Mouse (Mus musculus): ENCODE measurements around the gene Eps8. TPM values are rescaled to one million over a fixed set of nuclear protein-coding genes. Genes with fewer than 3 reads are reported as not detected.

Eps8 gene
- polyA plus RNA-seq, 1 experiment from 2014 or later, result 1.7 TPM

- ATAC-seq (ENCODE audit: low read depth) (no peak), DNase-seq (no peak)
- no peaks in the 10 kb centered on the region for H3K36me3 ChIP-seq
- no peaks in the 10 kb centered on the region for H3K27me3 ChIP-seq
- 42% methylated on average over 3 of the region's 3 CpGs for WGBS (ENCODE audit: insufficient replicate concordance)
- no peak overlapping the region for H3K27ac ChIP-seq
- no peak overlapping the region for H3K4me3 ChIP-seq (replicated peaks)
- no peak overlapping the region for H3K4me2 ChIP-seq
- no peaks in the 10 kb centered on the region for H3K4me1 ChIP-seq (replicated peaks)
- H3K9ac ChIP-seq, result no peak overlapping the region
- no peaks in the 10 kb centered on the region for H3K9me3 ChIP-seq (replicated peaks)
Observed at GRCm38 (mm10) chr6:137664936-137665335, 10.3 kb upstream of the Eps8 start.

GRCm38 (mm10) chr6:137661583-137662365, 7.1 kb upstream of the Eps8 start:
- Histone ChIP-seq H3K4me1 (replicated peaks) (no peaks in the 10 kb centered on the region), H3K4me3 (replicated peaks) (no peak overlapping the region), H3K27me3 (no peaks in the 10 kb centered on the region), H3K9me3 (replicated peaks) (no peaks in the 10 kb centered on the region), H3K9ac (no peak overlapping the region), H3K36me3 (no peaks in the 10 kb centered on the region), H3K27ac (no peak overlapping the region), H3K4me2 (no peak overlapping the region)
- no peak for DNase-seq
- 81% methylated on average over 23 of the region's 23 CpGs for WGBS (ENCODE audit: insufficient replicate concordance)
- ATAC-seq (ENCODE audit: low read depth), result no peak

- H3K9ac ChIP-seq, result no peak overlapping the region
- H3K27me3 ChIP-seq, result no peaks in the 10 kb centered on the region
- no peak overlapping the region for H3K27ac ChIP-seq
- H3K4me1 ChIP-seq (replicated peaks), result no peaks in the 10 kb centered on the region
- no peak overlapping the region for H3K4me3 ChIP-seq (replicated peaks)
- H3K9me3 ChIP-seq (replicated peaks), result no peaks in the 10 kb centered on the region
- no peak for DNase-seq
- H3K36me3 ChIP-seq, result no peaks in the 10 kb centered on the region
- no peak overlapping the region for H3K4me2 ChIP-seq
- 58% methylated on average over 12 of the region's 12 CpGs for WGBS (ENCODE audit: insufficient replicate concordance)
- ATAC-seq (ENCODE audit: low read depth), result no peak
Observed at GRCm38 (mm10) chr6:137658426-137659088, 3.9 kb upstream of the Eps8 start.

GRCm38 (mm10) chr6:137657203-137657602, 2.5 kb upstream of the Eps8 start:
- H3K27me3 ChIP-seq, result no peaks in the 10 kb centered on the region

GRCm38 (mm10) chr6:137649528-137649927, 5.1 kb downstream of the Eps8 start:
- peaks cover 14% of the 10 kb centered on the region; the same call in 1 of the 2 replicates for H3K4me1 ChIP-seq (replicated peaks)
- H3K9me3 ChIP-seq (replicated peaks), result no peaks in the 10 kb centered on the region
- peak overlapping the region; percentile 76 for H3K4me2 ChIP-seq
- no peak overlapping the region for H3K27ac ChIP-seq
- ATAC-seq (ENCODE audit: low read depth) (no peak), DNase-seq (no peak)
- H3K4me3 ChIP-seq (replicated peaks), result peak overlapping the region; percentile 63
- no peaks in the 10 kb centered on the region for H3K36me3 ChIP-seq
- H3K27me3 ChIP-seq, result peaks cover 43% of the 10 kb centered on the region
- WGBS (ENCODE audit: insufficient replicate concordance), result 35% methylated on average over 6 of the region's 7 CpGs
- H3K9ac ChIP-seq, result no peak overlapping the region

More at GRCm38 (mm10) chr6:137657203-137657602, 2.5 kb upstream of the Eps8 start:
- H3K9me3 ChIP-seq (replicated peaks), result no peaks in the 10 kb centered on the region
- WGBS (ENCODE audit: insufficient replicate concordance), result 74% methylated on average over 6 of the region's 6 CpGs
- no peaks in the 10 kb centered on the region for H3K36me3 ChIP-seq
- H3K4me1 ChIP-seq (replicated peaks), result no peaks in the 10 kb centered on the region
- H3K9ac ChIP-seq, result no peak overlapping the region
- no peak overlapping the region for H3K27ac ChIP-seq
- H3K4me3 ChIP-seq (replicated peaks), result no peak overlapping the region
- no peak for DNase-seq
- no peak overlapping the region for H3K4me2 ChIP-seq
- no peak for ATAC-seq (ENCODE audit: low read depth)

GRCm38 (mm10) chr6:137649068-137649480, 5.6 kb downstream of the Eps8 start:
- peak overlapping the region; percentile 76 for H3K4me2 ChIP-seq
- H3K4me3 ChIP-seq (replicated peaks), result peak overlapping the region; percentile 63
- no peak overlapping the region for H3K27ac ChIP-seq
- no peaks in the 10 kb centered on the region for H3K9me3 ChIP-seq (replicated peaks)
- peaks cover 43% of the 10 kb centered on the region for H3K27me3 ChIP-seq
- DNase-seq, result peak; percentile 18
- no peaks in the 10 kb centered on the region for H3K36me3 ChIP-seq
- peak overlapping the region; percentile 52 for H3K9ac ChIP-seq
- under 1% methylated on average over 51 of the region's 51 CpGs for WGBS (ENCODE audit: insufficient replicate concordance)
- ATAC-seq (ENCODE audit: low read depth), result peak; percentile 65
- peaks cover 14% of the 10 kb centered on the region; the same call in 1 of the 2 replicates for H3K4me1 ChIP-seq (replicated peaks)

- Histone ChIP-seq H3K27ac (no peak overlapping the region), H3K9me3 (replicated peaks) (no peaks in the 10 kb centered on the region), H3K4me2 (peak overlapping the region; percentile 76), H3K4me1 (replicated peaks) (peaks cover 14% of the 10 kb centered on the region; the same call in 1 of the 2 replicates), H3K36me3 (no peaks in the 10 kb centered on the region), H3K27me3 (peaks cover 43% of the 10 kb centered on the region), H3K9ac (peak overlapping the region; percentile 52), H3K4me3 (replicated peaks) (peak overlapping the region; percentile 63)
- DNase-seq (no peak), ATAC-seq (ENCODE audit: low read depth) (peak; percentile 41; the same call in 1 of the 2 replicates)
- WGBS (ENCODE audit: insufficient replicate concordance), result 2% methylated on average over 59 of the region's 59 CpGs
Observed at GRCm38 (mm10) chr6:137648110-137649067, 6.3 kb downstream of the Eps8 start.

GRCm38 (mm10) chr6:137647646-137648045, 7.0 kb downstream of the Eps8 start:
- Histone ChIP-seq H3K27me3 (peaks cover 43% of the 10 kb centered on the region), H3K4me2 (peak overlapping the region; percentile 76; the same call in 1 of the 2 replicates), H3K4me1 (replicated peaks) (peaks cover 14% of the 10 kb centered on the region; the same call in 1 of the 2 replicates), H3K4me3 (replicated peaks) (peak overlapping the region; percentile 63; the same call in 1 of the 2 replicates), H3K9me3 (replicated peaks) (no peaks in the 10 kb centered on the region), H3K36me3 (no peaks in the 10 kb centered on the region), H3K27ac (no peak overlapping the region), H3K9ac (no peak overlapping the region)
- ATAC-seq (ENCODE audit: low read depth) (no peak), DNase-seq (no peak)
- WGBS (ENCODE audit: insufficient replicate concordance), result 26% methylated on average over 10 of the region's 10 CpGs

- Histone ChIP-seq H3K4me3 (replicated peaks) (no peak overlapping the region), H3K4me2 (no peak overlapping the region), H3K27ac (no peak overlapping the region), H3K27me3 (peaks cover 43% of the 10 kb centered on the region), H3K36me3 (no peaks in the 10 kb centered on the region), H3K4me1 (replicated peaks) (peaks cover 14% of the 10 kb centered on the region; the same call in 1 of the 2 replicates), H3K9me3 (replicated peaks) (no peaks in the 10 kb centered on the region), H3K9ac (no peak overlapping the region)
- ATAC-seq (ENCODE audit: low read depth), result no peak
- no peak for DNase-seq
- WGBS (ENCODE audit: insufficient replicate concordance), result 62% methylated on average over 2 of the region's 2 CpGs
Observed at GRCm38 (mm10) chr6:137646726-137647125, 8.0 kb downstream of the Eps8 start.

GRCm38 (mm10) chr6:137644893-137645292, 9.8 kb downstream of the Eps8 start:
- H3K36me3 ChIP-seq, result no peaks in the 10 kb centered on the region
- WGBS (ENCODE audit: insufficient replicate concordance), result 59% methylated on average over 5 of the region's 5 CpGs
- peaks cover 14% of the 10 kb centered on the region; the same call in 1 of the 2 replicates for H3K4me1 ChIP-seq (replicated peaks)
- DNase-seq, result no peak
- no peak overlapping the region for H3K9ac ChIP-seq
- H3K9me3 ChIP-seq (replicated peaks), result no peaks in the 10 kb centered on the region
- H3K4me2 ChIP-seq, result no peak overlapping the region
- peaks cover 40% of the 10 kb centered on the region for H3K27me3 ChIP-seq
- H3K4me3 ChIP-seq (replicated peaks), result no peak overlapping the region
- H3K27ac ChIP-seq, result no peak overlapping the region
- no peak for ATAC-seq (ENCODE audit: low read depth)

All from liver, embryonic 13.5 days (tissue).